Mouse (Mus musculus) heart, embryonic 13.5 days (tissue): ENCODE data around the gene Grm1. TPM values are rescaled to one million over a fixed set of nuclear protein-coding genes. Genes with fewer than 3 reads are reported as not detected.

Source experiments
- ATAC-seq: fragments of 200-750 bp; cut with Nextera tagmentation; 2 replicates; pipeline ENCODE4 v1.8.0; 2017; ENCODE audit warnings: moderate TSS enrichment; ENCODE audit not compliant: insufficient number of reproducible peaks, low FRiP score, low TSS enrichment; ENCODE audit errors: extremely low read depth
- H3K27ac ChIP-seq: fragments of 300-500 bp; sonication (generic); replicated peaks from 2 replicates; pipeline ENCODE4 v1.5.1; 2015; ENCODE audit warnings: moderate library complexity, mild to moderate bottlenecking, inconsistent platforms
- H3K27me3 ChIP-seq: fragments of 300-500 bp; sonication (generic); replicated peaks from 2 replicates; pipeline ENCODE4 v1.6.1; 2015; ENCODE audit warnings: mild to moderate bottlenecking, inconsistent platforms
- H3K36me3 ChIP-seq: fragments of 300-500 bp; sonication (generic); 2 replicates; pipeline ENCODE4 v1.6.1; 2015; ENCODE audit warnings: mild to moderate bottlenecking, inconsistent platforms
- H3K4me1 ChIP-seq: fragments of 300-500 bp; sonication (generic); 2 replicates; pipeline ENCODE4 v1.6.1; 2015; ENCODE audit warnings: inconsistent platforms
- H3K4me2 ChIP-seq: fragments of 300-500 bp; sonication (generic); 2 replicates; pipeline ENCODE4 v1.6.1; 2015; ENCODE audit warnings: inconsistent platforms, mild to moderate bottlenecking, moderate library complexity
- H3K4me3 ChIP-seq: fragments of 300-500 bp; sonication (generic); 2 replicates; pipeline ENCODE4 v1.5.1; 2015; ENCODE audit warnings: moderate library complexity, mild to moderate bottlenecking, inconsistent platforms
- H3K9ac ChIP-seq: fragments of 300-500 bp; sonication (generic); 2 replicates; pipeline ENCODE4 v1.6.1; 2015; ENCODE audit warnings: inconsistent platforms, mild to moderate bottlenecking, moderate library complexity
- H3K9me3 ChIP-seq: fragments of 300-500 bp; sonication (generic); 2 replicates; pipeline ENCODE4 v1.6.1; 2016; ENCODE audit warnings: inconsistent platforms
- WGBS: fragments of 180-500 bp; shearing (Covaris S2); methylation state at CpG from one replicate; pipeline ENCODE4 v1.1.7; 2015; ENCODE audit warnings: mixed read lengths; 5-methylcytosine and 5-hydroxymethylcytosine counted together
- polyA plus RNA-seq: library from polyadenylated mRNA; unstranded; fragments of >200 nt; fragmentation: Nextera tagmentation; extraction: Ambion mirVana; gene quantifications from 2 replicates; pipeline ENCODE4 v1.2.1, GENCODE M21; 2015

Grm1 gene
- polyA plus RNA-seq, 1 experiment from 2014 or later, result 0.04 TPM

- no peak overlapping the region for H3K4me3 ChIP-seq
- no peak overlapping the region for H3K27ac ChIP-seq
- no peaks in the 10 kb centered on the region for H3K36me3 ChIP-seq
- H3K9me3 ChIP-seq, result no peaks in the 10 kb centered on the region
- H3K27me3 ChIP-seq, result no peaks in the 10 kb centered on the region
- no peak overlapping the region for H3K9ac ChIP-seq
- no peak for ATAC-seq
- H3K4me2 ChIP-seq, result no peak overlapping the region
- WGBS, result 66% methylated on average over 3 of the region's 3 CpGs
- no peaks in the 10 kb centered on the region for H3K4me1 ChIP-seq
Measured at GRCm38 (mm10) chr10:10950557-10950956, 131.6 kb downstream of the Grm1 start.

GRCm38 (mm10) chr10:10949172-10949571 lies 133.0 kb downstream of the Grm1 start:
- Histone ChIP-seq H3K9me3 (no peaks in the 10 kb centered on the region), H3K4me1 (no peaks in the 10 kb centered on the region), H3K27me3 (no peaks in the 10 kb centered on the region), H3K4me3 (no peak overlapping the region), H3K4me2 (no peak overlapping the region), H3K9ac (no peak overlapping the region), H3K27ac (no peak overlapping the region), H3K36me3 (no peaks in the 10 kb centered on the region)
- WGBS, result 71% methylated on average over 3 of the region's 3 CpGs
- no peak for ATAC-seq

GRCm38 (mm10) chr10:10947531-10947930 lies 134.6 kb downstream of the Grm1 start:
- H3K9ac ChIP-seq, result no peak overlapping the region
- H3K27ac ChIP-seq, result no peak overlapping the region
- no peak overlapping the region for H3K4me2 ChIP-seq
- ATAC-seq, result no peak
- no peaks in the 10 kb centered on the region for H3K9me3 ChIP-seq
- no peaks in the 10 kb centered on the region for H3K27me3 ChIP-seq
- H3K4me1 ChIP-seq, result no peaks in the 10 kb centered on the region
- H3K4me3 ChIP-seq, result no peak overlapping the region
- WGBS, result 79% methylated on average over 2 of the region's 2 CpGs
- H3K36me3 ChIP-seq, result no peaks in the 10 kb centered on the region

GRCm38 (mm10) chr10:10944003-10944402 lies 138.2 kb downstream of the Grm1 start:
- H3K36me3 ChIP-seq, result no peaks in the 10 kb centered on the region
- ATAC-seq, result no peak

GRCm38 (mm10) chr10:10942248-10942647 lies 139.9 kb downstream of the Grm1 start:
- no peaks in the 10 kb centered on the region for H3K9me3 ChIP-seq
- H3K36me3 ChIP-seq, result no peaks in the 10 kb centered on the region
- H3K27ac ChIP-seq, result no peak overlapping the region
- no peak overlapping the region for H3K4me3 ChIP-seq
- H3K9ac ChIP-seq, result no peak overlapping the region
- WGBS, result 74% methylated on average over 6 of the region's 6 CpGs
- H3K27me3 ChIP-seq, result no peaks in the 10 kb centered on the region
- no peak for ATAC-seq
- H3K4me2 ChIP-seq, result no peak overlapping the region
- peaks cover 5% of the 10 kb centered on the region; the same call in 1 of the 2 replicates for H3K4me1 ChIP-seq

More at GRCm38 (mm10) chr10:10944003-10944402, 138.2 kb downstream of the Grm1 start:
- no peaks in the 10 kb centered on the region for H3K9me3 ChIP-seq
- no peak overlapping the region for H3K27ac ChIP-seq
- WGBS, result 75% methylated on average over 2 of the region's 2 CpGs
- no peaks in the 10 kb centered on the region for H3K27me3 ChIP-seq
- no peaks in the 10 kb centered on the region for H3K4me1 ChIP-seq
- H3K4me2 ChIP-seq, result no peak overlapping the region
- H3K4me3 ChIP-seq, result no peak overlapping the region
- H3K9ac ChIP-seq, result no peak overlapping the region

- ATAC-seq, result no peak
- no peak overlapping the region for H3K27ac ChIP-seq
- WGBS, result 48% methylated on average over 3 of the region's 3 CpGs
Measured at GRCm38 (mm10) chr10:10935806-10936205, 146.3 kb downstream of the Grm1 start.

GRCm38 (mm10) chr10:10929672-10930071 lies 152.5 kb downstream of the Grm1 start:
- Histone ChIP-seq H3K4me1 (no peaks in the 10 kb centered on the region), H3K9ac (no peak overlapping the region), H3K27ac (no peak overlapping the region), H3K9me3 (no peaks in the 10 kb centered on the region), H3K27me3 (no peaks in the 10 kb centered on the region), H3K4me2 (no peak overlapping the region), H3K36me3 (no peaks in the 10 kb centered on the region), H3K4me3 (no peak overlapping the region)
- ATAC-seq, result no peak
- WGBS, result 77% methylated on average over 2 of the region's 2 CpGs

More at GRCm38 (mm10) chr10:10935806-10936205, 146.3 kb downstream of the Grm1 start:
- H3K9me3 ChIP-seq, result no peaks in the 10 kb centered on the region
- no peaks in the 10 kb centered on the region for H3K36me3 ChIP-seq
- no peak overlapping the region for H3K9ac ChIP-seq
- no peaks in the 10 kb centered on the region for H3K27me3 ChIP-seq
- H3K4me2 ChIP-seq, result no peak overlapping the region
- H3K4me1 ChIP-seq, result peaks cover 5% of the 10 kb centered on the region; the same call in 1 of the 2 replicates
- no peak overlapping the region for H3K4me3 ChIP-seq

GRCm38 (mm10) chr10:10928798-10929366 lies 153.3 kb downstream of the Grm1 start:
- H3K4me1 ChIP-seq, result no peaks in the 10 kb centered on the region
- ATAC-seq, result no peak
- H3K4me2 ChIP-seq, result no peak overlapping the region
- no peaks in the 10 kb centered on the region for H3K27me3 ChIP-seq
- 78% methylated on average over 5 of the region's 5 CpGs for WGBS
- no peak overlapping the region for H3K4me3 ChIP-seq
- H3K27ac ChIP-seq, result no peak overlapping the region
- no peak overlapping the region for H3K9ac ChIP-seq
- H3K9me3 ChIP-seq, result no peaks in the 10 kb centered on the region
- no peaks in the 10 kb centered on the region for H3K36me3 ChIP-seq

GRCm38 (mm10) chr10:10917857-10918399 lies 164.2 kb downstream of the Grm1 start:
- WGBS, result 62% methylated on average over 7 of the region's 7 CpGs
- Histone ChIP-seq H3K27me3 (no peaks in the 10 kb centered on the region), H3K9ac (no peak overlapping the region), H3K4me3 (no peak overlapping the region), H3K4me2 (no peak overlapping the region), H3K4me1 (no peaks in the 10 kb centered on the region), H3K9me3 (no peaks in the 10 kb centered on the region), H3K27ac (no peak overlapping the region), H3K36me3 (no peaks in the 10 kb centered on the region)
- no peak for ATAC-seq

GRCm38 (mm10) chr10:10913621-10914020 lies 168.5 kb downstream of the Grm1 start:
- H3K9me3 ChIP-seq, result no peaks in the 10 kb centered on the region
- H3K4me2 ChIP-seq, result no peak overlapping the region
- no peaks in the 10 kb centered on the region for H3K27me3 ChIP-seq
- 77% methylated on average over 4 of the region's 4 CpGs for WGBS
- no peaks in the 10 kb centered on the region for H3K36me3 ChIP-seq
- no peak for ATAC-seq
- H3K27ac ChIP-seq, result no peak overlapping the region
- H3K4me1 ChIP-seq, result no peaks in the 10 kb centered on the region
- H3K9ac ChIP-seq, result no peak overlapping the region
- H3K4me3 ChIP-seq, result no peak overlapping the region

- 19% methylated on average over 1 of the region's 1 CpGs for WGBS
Measured at GRCm38 (mm10) chr10:10890221-10890620, 191.9 kb downstream of the Grm1 start.

GRCm38 (mm10) chr10:10888521-10888920 lies 193.6 kb downstream of the Grm1 start:
- Histone ChIP-seq H3K27ac (no peak overlapping the region), H3K4me1 (no peaks in the 10 kb centered on the region), H3K36me3 (no peaks in the 10 kb centered on the region), H3K4me2 (no peak overlapping the region), H3K9ac (no peak overlapping the region), H3K27me3 (no peaks in the 10 kb centered on the region), H3K9me3 (no peaks in the 10 kb centered on the region), H3K4me3 (no peak overlapping the region)
- no peak for ATAC-seq
- WGBS, result 61% methylated on average over 9 of the region's 9 CpGs

More at GRCm38 (mm10) chr10:10890221-10890620, 191.9 kb downstream of the Grm1 start:
- Histone ChIP-seq H3K9ac (no peak overlapping the region), H3K4me3 (no peak overlapping the region), H3K4me1 (no peaks in the 10 kb centered on the region), H3K9me3 (no peaks in the 10 kb centered on the region), H3K4me2 (no peak overlapping the region), H3K36me3 (no peaks in the 10 kb centered on the region), H3K27ac (no peak overlapping the region), H3K27me3 (no peaks in the 10 kb centered on the region)
- no peak for ATAC-seq
